Mouse (Mus musculus) midbrain, embryonic 13.5 days (tissue): Measurements from ENCODE around the gene Mettl16. TPM values are rescaled to one million over a fixed set of nuclear protein-coding genes. Genes with fewer than 3 reads are reported as not detected.

Experiments
- ATAC-seq: fragments of 200-750 bp; cut with Nextera tagmentation; 2 replicates; pipeline ENCODE4 v1.8.0; 2017; ENCODE audit warnings: mild to moderate bottlenecking, moderate TSS enrichment, moderate library complexity
- H3K27ac ChIP-seq: fragments of 300-500 bp; sonication (generic); 2 replicates; pipeline ENCODE4 v1.5.1; 2015; ENCODE audit warnings: inconsistent platforms, mild to moderate bottlenecking, moderate library complexity
- H3K27me3 ChIP-seq: fragments of 300-500 bp; sonication (generic); 2 replicates; pipeline ENCODE4 v1.6.1; 2015; ENCODE audit warnings: mild to moderate bottlenecking, inconsistent platforms
- H3K36me3 ChIP-seq: fragments of 300-500 bp; sonication (generic); 2 replicates; pipeline ENCODE4 v1.6.1; 2015; ENCODE audit warnings: mild to moderate bottlenecking, inconsistent platforms
- H3K4me1 ChIP-seq: fragments of 300-500 bp; sonication (generic); replicated peaks from 2 replicates; pipeline ENCODE4 v1.6.1; 2015; ENCODE audit warnings: inconsistent platforms
- H3K4me2 ChIP-seq: fragments of 300-500 bp; sonication (generic); replicated peaks from 2 replicates; pipeline ENCODE4 v1.6.1; 2015; ENCODE audit warnings: moderate library complexity, mild to moderate bottlenecking, inconsistent platforms
- H3K4me3 ChIP-seq: fragments of 300-500 bp; sonication (generic); replicated peaks from 2 replicates; pipeline ENCODE4 v1.5.1; 2015; ENCODE audit warnings: mild to moderate bottlenecking, inconsistent platforms
- H3K9ac ChIP-seq: fragments of 300-500 bp; sonication (generic); replicated peaks from 2 replicates; pipeline ENCODE4 v1.6.1; 2015; ENCODE audit warnings: mild to moderate bottlenecking, inconsistent platforms
- H3K9me3 ChIP-seq: fragments of 300-500 bp; sonication (generic); 2 replicates; pipeline ENCODE4 v1.6.1; 2016; ENCODE audit warnings: mild to moderate bottlenecking, inconsistent platforms
- whole genome bisulfite sequencing: fragments of 180-500 bp; shearing (Covaris S2); methylation state at CpG from one replicate; pipeline ENCODE4 v1.1.7; 2015; 5-methylcytosine and 5-hydroxymethylcytosine counted together
- polyA plus RNA-seq: library from polyadenylated mRNA; unstranded; fragments of >200 nt; fragmentation: Nextera tagmentation; extraction: Ambion mirVana; gene quantifications from 2 replicates; pipeline ENCODE4 v1.2.1, GENCODE M21; 2015

Gene Mettl16
- polyA plus RNA-seq, 1 experiment from 2014 or later = 56.4 TPM

DNA sequence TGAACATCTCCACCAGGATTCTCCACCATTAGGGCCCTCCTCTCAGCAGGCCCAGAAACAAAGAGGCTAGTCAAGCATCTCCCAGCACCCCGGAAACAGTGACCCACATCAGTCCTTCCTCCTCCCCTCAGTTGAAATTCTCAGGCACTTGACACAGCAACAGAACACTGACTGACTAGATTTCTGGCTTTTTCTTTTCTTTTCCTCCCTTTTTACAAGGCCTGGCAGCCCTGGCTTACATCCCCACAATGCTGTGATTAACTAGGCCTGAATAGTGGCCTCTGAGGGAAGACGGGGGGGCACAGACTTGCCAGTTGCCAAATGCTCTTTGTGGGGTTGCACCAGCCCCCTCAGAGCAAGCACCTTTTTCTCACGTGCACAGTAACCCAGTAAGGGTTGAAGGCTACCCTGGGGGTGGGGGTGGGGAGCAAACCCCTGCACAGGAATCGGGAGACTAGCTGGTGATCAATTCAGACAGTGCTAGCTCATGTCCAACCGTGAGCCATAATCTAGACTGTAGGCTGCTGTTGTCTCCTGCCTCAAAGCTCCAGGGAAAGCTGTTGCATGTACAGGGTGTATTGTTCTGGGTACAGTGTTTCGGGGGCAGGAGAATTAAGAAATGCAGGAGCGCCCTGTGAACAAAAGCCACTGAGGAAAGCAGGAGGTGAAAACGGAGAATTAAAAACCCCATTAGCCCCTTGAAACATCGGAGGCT lies 19.1 kb upstream of the Mettl16 start:
- peak; percentile 53; the same call in 1 of the 2 replicates for ATAC-seq
- Histone ChIP-seq H3K27me3 (no peaks in the 10 kb centered on the region), H3K4me3 (no peak overlapping the region), H3K9ac (0 out of 2 replicates have a peak overlapping the region, but pooled peaks have one; percentile 1), H3K27ac (peak overlapping the region; percentile 65), H3K4me2 (no peak overlapping the region), H3K36me3 (no peaks in the 10 kb centered on the region), H3K4me1 (peaks cover 9% of the 10 kb centered on the region), H3K9me3 (no peaks in the 10 kb centered on the region)
- 25% methylated on average over 9 of the region's 9 CpGs for WGBS

GRCm38 (mm10) chr11:74756631-74757030 lies 14.0 kb upstream of the Mettl16 start:
- whole genome bisulfite sequencing = 65% methylated on average over 2 of the region's 2 CpGs
- H3K9me3 ChIP-seq = no peaks in the 10 kb centered on the region
- no peak for ATAC-seq
- H3K9ac ChIP-seq = no peak overlapping the region
- no peaks in the 10 kb centered on the region for H3K36me3 ChIP-seq
- no peak overlapping the region for H3K4me2 ChIP-seq
- H3K4me3 ChIP-seq = no peak overlapping the region
- peaks cover 2% of the 10 kb centered on the region for H3K4me1 ChIP-seq
- no peaks in the 10 kb centered on the region for H3K27me3 ChIP-seq
- no peak overlapping the region for H3K27ac ChIP-seq

- H3K36me3 ChIP-seq = no peaks in the 10 kb centered on the region
- WGBS = 73% methylated on average over 12 of the region's 12 CpGs
- H3K4me2 ChIP-seq = no peak overlapping the region
- no peak overlapping the region for H3K9ac ChIP-seq
- H3K4me3 ChIP-seq = no peak overlapping the region
- ATAC-seq = no peak
- H3K27ac ChIP-seq = no peak overlapping the region
- H3K9me3 ChIP-seq = no peaks in the 10 kb centered on the region
- H3K4me1 ChIP-seq = no peaks in the 10 kb centered on the region
- no peaks in the 10 kb centered on the region for H3K27me3 ChIP-seq
These were observed 9.5 kb upstream of the Mettl16 start for GRCm38 (mm10) chr11:74761011-74761705.

GRCm38 (mm10) chr11:74763960-74764625 lies 6.5 kb upstream of the Mettl16 start:
- no peaks in the 10 kb centered on the region for H3K9me3 ChIP-seq
- no peaks in the 10 kb centered on the region for H3K36me3 ChIP-seq
- no peaks in the 10 kb centered on the region for H3K27me3 ChIP-seq
- H3K9ac ChIP-seq = no peak overlapping the region
- no peaks in the 10 kb centered on the region for H3K4me1 ChIP-seq
- ATAC-seq = no peak
- 81% methylated on average over 10 of the region's 10 CpGs for WGBS
- no peak overlapping the region for H3K27ac ChIP-seq
- H3K4me2 ChIP-seq = no peak overlapping the region
- H3K4me3 ChIP-seq = no peak overlapping the region

GRCm38 (mm10) chr11:74767469-74767868 lies 3.2 kb upstream of the Mettl16 start:
- Histone ChIP-seq H3K4me1 (peaks cover 19% of the 10 kb centered on the region), H3K4me2 (no peak overlapping the region), H3K27me3 (no peaks in the 10 kb centered on the region), H3K9ac (no peak overlapping the region), H3K36me3 (no peaks in the 10 kb centered on the region), H3K9me3 (no peaks in the 10 kb centered on the region), H3K27ac (no peak overlapping the region), H3K4me3 (no peak overlapping the region)
- WGBS = 90% methylated on average over 4 of the region's 4 CpGs
- ATAC-seq = no peak

GRCm38 (mm10) chr11:74768045-74768444 lies 2.6 kb upstream of the Mettl16 start:
- H3K4me2 ChIP-seq = no peak overlapping the region
- H3K27me3 ChIP-seq = no peaks in the 10 kb centered on the region
- peaks cover 20% of the 10 kb centered on the region for H3K4me1 ChIP-seq
- no peak overlapping the region for H3K27ac ChIP-seq
- H3K4me3 ChIP-seq = no peak overlapping the region
- no peak overlapping the region for H3K9ac ChIP-seq
- WGBS = 39% methylated on average over 6 of the region's 6 CpGs
- no peaks in the 10 kb centered on the region; the same call in 1 of the 2 replicates for H3K36me3 ChIP-seq
- H3K9me3 ChIP-seq = no peaks in the 10 kb centered on the region
- ATAC-seq = no peak

DNA sequence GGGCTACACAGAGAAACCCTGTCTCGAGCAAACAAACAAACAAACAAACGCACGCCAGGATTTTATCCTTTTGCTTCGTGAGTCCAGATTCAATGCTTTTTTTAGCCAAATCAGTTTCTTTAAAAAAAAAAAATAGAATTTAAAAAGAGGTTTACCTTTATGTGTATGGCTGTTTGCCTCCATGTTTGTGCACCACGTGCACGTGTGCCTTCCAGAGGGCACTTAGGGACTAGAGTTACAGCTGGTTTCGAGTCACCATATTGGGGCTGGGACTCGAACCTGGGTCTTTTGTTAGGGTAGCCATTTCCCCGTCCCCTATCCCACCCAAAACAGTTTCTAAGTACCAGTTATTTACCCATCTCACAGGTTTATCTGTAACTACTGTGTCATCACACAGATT lies 593 bp upstream of the Mettl16 start:
- Histone ChIP-seq H3K27ac (peak overlapping the region; percentile 94), H3K4me2 (peak overlapping the region; percentile 76), H3K4me3 (peak overlapping the region; percentile 78), H3K36me3 (peaks cover 15% of the 10 kb centered on the region), H3K9ac (peak overlapping the region; percentile 89), H3K27me3 (no peaks in the 10 kb centered on the region), H3K9me3 (no peaks in the 10 kb centered on the region), H3K4me1 (peaks cover 20% of the 10 kb centered on the region)
- 81% methylated on average over 9 of the region's 9 CpGs for WGBS
- 0 out of 2 replicates have a peak, but pooled peaks have one; percentile 15 for ATAC-seq

DNA sequence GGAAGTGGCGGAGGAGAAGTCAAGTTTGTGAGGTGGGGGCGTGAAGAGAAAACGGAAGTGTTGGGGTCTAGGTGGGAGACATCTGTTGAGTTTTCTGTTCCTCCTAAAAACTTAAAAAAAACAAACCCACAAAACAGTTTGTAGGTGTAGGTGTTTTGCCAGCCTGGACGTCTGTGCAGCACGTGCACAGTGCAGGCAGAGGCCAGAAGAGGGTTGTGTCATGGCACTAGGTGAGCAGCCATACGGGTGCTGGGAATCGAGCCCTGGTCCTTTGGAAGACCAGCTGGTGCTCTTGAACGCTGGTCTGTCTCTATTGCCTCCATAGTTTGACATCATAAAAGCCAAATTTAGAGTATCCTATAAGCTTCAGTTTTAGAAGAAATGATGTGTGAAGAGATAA lies 604 bp downstream of the Mettl16 start:
- WGBS = 13% methylated on average over 8 of the region's 8 CpGs

DNA sequence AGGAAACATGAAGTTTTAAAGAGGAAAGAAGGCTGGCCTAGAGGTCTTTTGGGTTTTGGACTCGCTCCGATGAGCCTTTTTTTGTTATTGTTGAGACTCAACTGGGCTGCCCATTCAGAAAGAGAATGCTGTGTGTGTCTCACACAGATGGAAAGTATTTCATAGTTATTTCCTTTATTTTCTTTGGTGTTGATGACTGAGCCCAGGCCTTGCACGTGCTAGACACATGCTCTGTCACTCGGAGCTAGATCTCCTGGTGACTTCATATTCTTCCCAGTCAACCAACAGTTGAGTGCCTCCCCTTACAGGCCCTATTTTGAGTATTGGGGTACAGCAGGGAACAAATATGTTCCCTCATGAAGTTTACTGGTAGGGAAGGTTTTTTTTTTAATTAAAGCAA lies 1.0 kb downstream of the Mettl16 start:
- peak overlapping the region; percentile 76 for H3K4me2 ChIP-seq
- H3K4me1 ChIP-seq = peaks cover 20% of the 10 kb centered on the region
- H3K27me3 ChIP-seq = no peaks in the 10 kb centered on the region
- ATAC-seq = no peak
- H3K9ac ChIP-seq = peak overlapping the region; percentile 89
- peaks cover 25% of the 10 kb centered on the region for H3K36me3 ChIP-seq
- peak overlapping the region; percentile 78 for H3K4me3 ChIP-seq
- 62% methylated on average over 4 of the region's 4 CpGs for WGBS
- H3K27ac ChIP-seq = no peak overlapping the region
- H3K9me3 ChIP-seq = no peaks in the 10 kb centered on the region

More for the DNA sequence above, 604 bp downstream of the Mettl16 start:
- Histone ChIP-seq H3K4me1 (peaks cover 20% of the 10 kb centered on the region), H3K4me2 (peak overlapping the region; percentile 76), H3K36me3 (peaks cover 25% of the 10 kb centered on the region), H3K4me3 (peak overlapping the region; percentile 78), H3K27me3 (no peaks in the 10 kb centered on the region), H3K9me3 (no peaks in the 10 kb centered on the region), H3K9ac (peak overlapping the region; percentile 89), H3K27ac (peak overlapping the region; percentile 94)
- ATAC-seq = peak; percentile 34; the same call in 1 of the 2 replicates

DNA sequence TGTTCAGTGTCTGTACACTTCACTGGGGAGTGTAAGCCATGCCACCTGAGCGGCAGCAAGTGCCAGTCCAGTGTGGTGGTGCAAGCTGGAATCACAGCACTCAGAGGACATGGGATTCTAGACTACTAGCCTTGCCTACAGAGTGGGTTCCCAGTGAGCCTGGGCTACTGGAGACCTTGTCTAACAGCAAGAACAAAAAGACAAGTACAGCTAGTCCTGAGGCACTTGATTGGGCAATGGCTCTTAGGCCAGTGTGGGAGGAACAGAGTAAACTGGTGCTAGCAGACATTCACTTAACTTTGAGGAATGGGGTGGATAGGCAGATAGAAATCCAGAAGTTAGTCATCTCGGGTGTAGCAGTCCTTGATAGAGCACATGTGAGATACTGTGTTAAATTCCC lies 1.8 kb downstream of the Mettl16 start:
- 90% methylated on average over 2 of the region's 2 CpGs for WGBS
- Histone ChIP-seq H3K4me1 (peaks cover 20% of the 10 kb centered on the region), H3K27ac (no peak overlapping the region), H3K27me3 (no peaks in the 10 kb centered on the region), H3K9me3 (no peaks in the 10 kb centered on the region), H3K4me2 (no peak overlapping the region), H3K36me3 (peaks cover 31% of the 10 kb centered on the region), H3K4me3 (no peak overlapping the region), H3K9ac (no peak overlapping the region)
- no peak for ATAC-seq

DNA sequence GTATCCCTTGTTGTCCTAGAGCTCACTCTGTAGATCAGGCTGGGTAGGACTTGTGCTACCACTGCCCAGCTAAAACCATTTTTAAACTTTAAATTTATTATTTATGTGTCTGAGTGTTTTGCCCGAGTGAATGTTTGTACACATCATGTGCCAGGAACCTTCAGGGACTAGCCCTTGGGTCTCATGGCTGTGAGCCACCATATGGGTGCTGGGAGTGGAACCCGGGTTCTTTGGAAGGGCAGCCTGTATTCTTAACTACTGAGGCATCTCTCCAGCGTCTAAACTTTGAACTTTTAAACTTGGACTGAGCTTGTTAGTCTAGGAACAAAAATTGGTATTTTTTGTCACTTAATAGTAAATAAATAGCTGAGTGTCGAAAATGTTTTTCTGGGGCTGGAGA lies 22.2 kb downstream of the Mettl16 start:
- H3K9ac ChIP-seq = no peak overlapping the region
- no peaks in the 10 kb centered on the region for H3K27me3 ChIP-seq
- 95% methylated on average over 4 of the region's 4 CpGs for WGBS
- no peaks in the 10 kb centered on the region for H3K9me3 ChIP-seq
- H3K27ac ChIP-seq = no peak overlapping the region
- no peak for ATAC-seq
- H3K4me3 ChIP-seq = no peak overlapping the region
- peaks cover 80% of the 10 kb centered on the region for H3K36me3 ChIP-seq
- H3K4me2 ChIP-seq = no peak overlapping the region
- no peaks in the 10 kb centered on the region for H3K4me1 ChIP-seq

DNA sequence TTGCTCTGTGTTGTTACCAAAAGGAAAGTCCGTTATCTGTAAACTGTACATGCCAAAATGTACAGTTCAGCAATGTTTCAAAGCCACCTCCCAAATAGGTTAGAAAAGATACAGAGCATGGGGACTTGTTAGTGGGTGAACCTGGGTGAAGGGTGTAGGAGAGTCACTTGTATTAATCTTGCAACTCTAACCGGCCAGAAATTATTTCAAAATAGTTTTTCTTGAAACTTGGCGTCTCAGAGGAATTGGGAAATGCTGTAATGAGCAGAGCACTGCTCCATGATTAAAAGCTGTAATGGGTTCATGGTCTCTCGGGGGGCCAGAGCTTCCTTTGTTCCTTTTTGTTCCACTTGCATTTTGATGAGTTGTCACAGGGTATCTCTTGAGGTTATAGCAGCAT lies 30.0 kb downstream of the Mettl16 start:
- no peak for ATAC-seq
- no peaks in the 10 kb centered on the region for H3K27me3 ChIP-seq
- H3K27ac ChIP-seq = no peak overlapping the region
- 77% methylated on average over 4 of the region's 4 CpGs for WGBS
- H3K36me3 ChIP-seq = peaks cover 54% of the 10 kb centered on the region
- no peak overlapping the region for H3K9ac ChIP-seq
- no peak overlapping the region for H3K4me2 ChIP-seq
- no peaks in the 10 kb centered on the region for H3K9me3 ChIP-seq
- no peaks in the 10 kb centered on the region for H3K4me1 ChIP-seq
- H3K4me3 ChIP-seq = no peak overlapping the region
